Mouse (Mus musculus) G1E (cell line): ENCODE results near the gene Lyst. TPM values are rescaled to one million over a fixed set of nuclear protein-coding genes. Genes with fewer than 3 reads are reported as not detected.
"Not testable (repeated sequence)": the region's sequence is repeated elsewhere in the genome, so short reads cannot be mapped to it uniquely, and the experiment has no call there.

Experiments
- ATAC-seq: 2 replicates; pipeline ENCODE4 v1.8.0; 2016; ENCODE audit warnings: mild to moderate bottlenecking; ENCODE audit not compliant: insufficient number of reproducible peaks, poor library complexity, low FRiP score, severe bottlenecking; ENCODE audit errors: extremely low read depth
- DNase-seq: peaks from one replicate; pipeline ENCODE4 v3.0.0; 2012; ENCODE audit warnings: low spot score
- H3K27me3 ChIP-seq: 2 replicates; pipeline ENCODE4 v1.6.1; 2012; ENCODE audit warnings: mild to moderate bottlenecking, low read length, inconsistent platforms; ENCODE audit not compliant: insufficient read depth
- H3K36me3 ChIP-seq: replicated peaks from 2 replicates; pipeline ENCODE3; 2012; ENCODE audit warnings: mild to moderate bottlenecking, inconsistent platforms
- H3K4me1 ChIP-seq: 2 replicates; pipeline ENCODE4 v1.6.1; 2012; ENCODE audit warnings: low read depth, low read length, inconsistent platforms, mixed read lengths; ENCODE audit not compliant: insufficient read depth
- H3K4me3 ChIP-seq: 2 replicates; pipeline ENCODE4 v1.5.1; 2012; ENCODE audit warnings: low read depth, mild to moderate bottlenecking, inconsistent platforms, low read length, moderate library complexity, mixed read lengths
- H3K9me3 ChIP-seq: replicated peaks from 2 replicates; pipeline ENCODE4 v1.6.1; 2012; ENCODE audit warnings: inconsistent platforms
- CTCF ChIP-seq: IDR thresholded peaks from 2 replicates; pipeline ENCODE4 v1.5.1; 2012; ENCODE audit warnings: low read depth, low read length, inconsistent platforms, mixed read lengths
- GATA1 ChIP-seq: IDR thresholded peaks from 2 replicates; pipeline ENCODE4 v1.6.1; 2012; ENCODE audit warnings: borderline replicate concordance, low read length, inconsistent platforms, mixed read lengths
- GATA2 ChIP-seq: IDR thresholded peaks from 2 replicates; pipeline ENCODE4 v1.6.1; 2012; ENCODE audit warnings: low read depth, low read length, inconsistent platforms, borderline replicate concordance
- POLR2AphosphoS5 ChIP-seq: IDR thresholded peaks from 2 replicates; pipeline ENCODE4 v1.6.1; 2012; ENCODE audit warnings: low read depth, low read length, inconsistent platforms; ENCODE audit not compliant: insufficient replicate concordance
- TAL1 ChIP-seq: conservative IDR thresholded peaks from 2 replicates; pipeline ENCODE4 v1.6.1; 2012; ENCODE audit warnings: low read depth, low read length, inconsistent platforms, mixed read lengths
- polyA plus RNA-seq: library from polyadenylated mRNA; stranded (reverse); fragments of >175 nt; gene quantifications from 2 replicates; pipeline ENCODE4 v1.2.3, GENCODE M21; 2012
- total RNA-seq, 2 experiments: library from RNA; stranded (forward) in 1 of 2; stranded (reverse) in 1 of 2; fragments of 200-1000 nt in 1 of 2; fragments of >200 nt in 1 of 2; fragmentation: Nextera tagmentation in 1 of 2; gene quantifications; 2 replicates each; pipeline ENCODE4 v1.2.3; 2014 to 2017

The Lyst gene
- total RNA-seq (2014; fragmentation: Nextera tagmentation) (21.0 and 22.0 TPM in 2 replicates), total RNA-seq (2017) (12.1 and 19.2 TPM in 2 replicates), polyA plus RNA-seq (0.40 and 0.57 TPM in 2 replicates)

- Histone ChIP-seq H3K9me3 (no peaks in the 10 kb centered on the region), H3K27me3 (no peaks in the 10 kb centered on the region), H3K36me3 (no peaks in the 10 kb centered on the region), H3K4me1 (peaks cover 16% of the 10 kb centered on the region), H3K4me3 (peak within 1 kb of the TSS; percentile 87)
- TF ChIP-seq GATA2: no peak
- TF ChIP-seq POLR2AphosphoS5: no peak
- no peak for TF ChIP-seq CTCF
- no peak for TF ChIP-seq GATA1
- no peak for TF ChIP-seq TAL1
- DNase-seq (peak; percentile 93), ATAC-seq (peak; percentile 100)
Measured at GRCm38 (mm10) chr13:13590048-13591011, at the start of gene Lyst. Lyst (plus strand) TSS chr13:13590397.

GRCm38 (mm10) chr13:13543073-13543472, 47.1 kb upstream of the Lyst start:
- ATAC-seq, H3K36me3 ChIP-seq, H3K4me1 ChIP-seq, H3K4me3 ChIP-seq, H3K9me3 ChIP-seq, H3K27me3 ChIP-seq, DNase-seq: not testable (repeated sequence)

- H3K36me3 ChIP-seq: no peaks in the 10 kb centered on the region
- TF ChIP-seq GATA1: no peak
- no peak for TF ChIP-seq GATA2
- no peak for TF ChIP-seq CTCF
- no peak for TF ChIP-seq POLR2AphosphoS5
- TF ChIP-seq TAL1: no peak
- ATAC-seq: no peak
- H3K4me3 ChIP-seq: no peak overlapping the region
- peaks cover 13% of the 10 kb centered on the region; the same call in 1 of the 2 replicates for H3K27me3 ChIP-seq
- 0 out of 2 replicates have a peak, but pooled peaks cover 3% of the 10 kb centered on the region for H3K9me3 ChIP-seq
- DNase-seq: no peak
- H3K4me1 ChIP-seq: no peaks in the 10 kb centered on the region
Measured at GRCm38 (mm10) chr13:13546792-13547191, 43.4 kb upstream of the Lyst start.

- Histone ChIP-seq H3K27me3 (peaks cover 13% of the 10 kb centered on the region; the same call in 1 of the 2 replicates), H3K4me3 (no peak overlapping the region), H3K36me3 (no peaks in the 10 kb centered on the region), H3K9me3 (0 out of 2 replicates have a peak, but pooled peaks cover 3% of the 10 kb centered on the region), H3K4me1 (no peaks in the 10 kb centered on the region)
- TF ChIP-seq CTCF (no peak), GATA2 (no peak), TAL1 (no peak), POLR2AphosphoS5 (no peak), GATA1 (no peak)
- ATAC-seq (no peak), DNase-seq (no peak)
Measured at GRCm38 (mm10) chr13:13547889-13548288, 42.3 kb upstream of the Lyst start.

DNA sequence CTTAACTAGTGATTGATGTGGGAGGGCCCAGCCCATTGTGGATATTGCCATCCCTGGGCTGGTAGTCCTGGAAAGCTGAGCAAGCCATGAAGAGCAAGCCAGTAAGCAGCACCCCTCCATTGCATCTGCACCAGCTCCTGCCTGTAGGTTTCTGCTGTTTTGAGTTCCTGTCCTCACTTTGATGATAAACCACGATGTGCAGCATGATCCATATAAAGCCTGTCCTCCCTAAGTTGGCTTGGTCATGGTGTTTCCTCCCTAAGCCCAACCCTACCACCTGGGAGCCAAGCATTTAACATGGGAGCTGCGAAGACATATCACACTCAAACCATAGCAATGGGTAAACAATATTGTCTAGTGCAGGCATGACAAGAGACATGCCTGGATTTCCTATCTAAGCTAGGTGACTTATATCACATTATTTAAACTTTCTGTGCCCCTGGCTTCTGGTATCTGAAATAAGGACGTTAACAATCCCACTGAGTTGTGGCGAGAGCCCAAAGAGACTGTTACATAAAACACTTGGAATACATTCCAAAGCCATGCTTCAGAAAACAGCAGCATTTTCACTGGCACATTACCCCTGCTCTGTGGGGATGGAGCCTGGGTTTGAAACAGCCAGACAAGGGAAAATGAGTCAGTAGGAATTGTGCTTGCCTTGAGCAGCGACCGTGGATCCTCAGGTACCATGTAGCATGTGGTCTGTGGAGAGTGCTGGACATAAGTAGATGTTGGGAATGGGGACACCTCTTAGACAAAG, 41.6 kb upstream of the Lyst start:
- ATAC-seq: no peak
- H3K4me1 ChIP-seq: no peaks in the 10 kb centered on the region
- 0 out of 2 replicates have a peak, but pooled peaks cover 3% of the 10 kb centered on the region for H3K9me3 ChIP-seq
- H3K27me3 ChIP-seq: peaks cover 13% of the 10 kb centered on the region; the same call in 1 of the 2 replicates
- DNase-seq: no peak
- no peaks in the 10 kb centered on the region for H3K36me3 ChIP-seq
- TF ChIP-seq GATA2 (no peak), GATA1 (no peak), POLR2AphosphoS5 (no peak), TAL1 (no peak), CTCF (no peak)
- H3K4me3 ChIP-seq: no peak overlapping the region
